Mouse (Mus musculus): ENCODE data around the gene Trim31. TPM values are rescaled to one million over a fixed set of nuclear protein-coding genes. Genes with fewer than 3 reads are reported as not detected.

The Trim31 gene
- not detected for polyA plus RNA-seq (2017; shearing (Covaris generic))

DNA sequence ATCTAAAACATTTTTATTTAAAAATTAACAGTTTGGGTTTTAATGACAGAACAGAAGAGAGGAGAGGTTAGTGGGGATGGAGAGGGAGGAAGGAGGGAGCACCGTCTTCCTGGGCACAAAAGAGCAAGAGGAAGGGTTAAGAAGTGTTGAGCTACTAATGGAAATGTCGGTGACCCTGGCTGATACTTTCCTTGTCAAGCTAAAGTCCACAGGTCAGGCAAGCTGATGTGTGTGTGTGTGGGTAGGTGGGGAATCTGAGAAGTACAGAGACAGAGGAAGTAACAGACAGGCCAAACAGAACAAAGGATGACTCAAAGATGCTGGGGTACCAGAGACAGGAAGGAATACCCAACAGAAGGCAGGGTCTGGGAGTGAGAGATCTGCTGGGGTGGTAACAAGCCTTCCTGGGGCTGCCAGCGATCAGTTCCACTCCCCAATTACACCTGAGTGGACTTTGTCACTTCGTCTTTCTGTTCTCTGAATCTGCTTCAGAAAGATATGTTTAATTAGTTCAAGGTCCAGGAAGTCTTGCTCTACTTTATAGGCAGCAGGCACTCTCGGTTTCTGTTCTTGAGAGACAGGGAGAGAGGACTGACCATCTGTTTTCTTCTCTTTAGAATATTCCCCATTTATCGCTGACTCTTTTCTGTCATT lies at the start of gene Trim31:
Trim31 (plus strand) TSS at position 567 of the 654 bp plus-strand sequence.

DNA sequence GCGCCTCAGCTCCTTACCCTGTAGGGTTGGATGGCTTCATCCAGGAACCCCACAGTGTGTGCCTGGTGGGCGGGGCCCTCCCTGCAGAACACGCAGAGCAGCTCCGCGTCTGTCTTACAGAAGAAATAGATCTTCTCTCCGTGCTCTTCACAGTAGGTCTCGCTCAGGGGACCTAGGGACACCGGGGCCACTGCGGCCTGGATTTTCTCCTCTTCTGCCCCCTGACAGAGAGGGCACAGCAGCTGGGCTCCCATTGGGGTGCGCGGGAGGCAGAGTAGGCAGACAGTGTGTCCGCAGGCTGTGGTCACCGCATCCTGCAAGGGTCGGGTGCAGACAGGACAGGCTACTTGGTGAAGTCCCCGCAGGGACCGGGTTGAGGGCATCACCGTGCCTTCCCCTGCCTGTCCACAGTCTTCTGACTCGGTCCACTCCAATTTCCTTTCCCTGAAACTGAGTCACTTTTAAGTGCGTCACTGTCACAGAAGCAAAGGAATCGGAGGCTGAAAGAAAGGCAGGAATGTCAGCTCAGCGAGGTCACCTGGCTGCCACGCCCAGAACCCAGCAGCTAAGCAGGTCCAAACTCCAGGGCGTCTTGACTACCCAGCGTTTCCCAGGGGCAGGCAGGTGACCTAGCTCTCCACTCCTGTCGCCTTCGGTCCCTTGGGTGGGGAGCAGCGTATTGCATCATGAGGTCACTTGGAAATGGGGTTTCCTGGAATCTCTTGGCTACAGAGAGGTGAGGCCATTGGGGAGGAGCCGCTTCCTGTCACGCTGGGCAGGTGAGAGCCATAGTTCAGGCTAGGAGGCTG lies 31.0 kb upstream of the Trim31 start, which contains the start of gene Trim15:
Trim15 (minus strand) TSS at position 492 of the 809 bp plus-strand sequence.

DNA sequence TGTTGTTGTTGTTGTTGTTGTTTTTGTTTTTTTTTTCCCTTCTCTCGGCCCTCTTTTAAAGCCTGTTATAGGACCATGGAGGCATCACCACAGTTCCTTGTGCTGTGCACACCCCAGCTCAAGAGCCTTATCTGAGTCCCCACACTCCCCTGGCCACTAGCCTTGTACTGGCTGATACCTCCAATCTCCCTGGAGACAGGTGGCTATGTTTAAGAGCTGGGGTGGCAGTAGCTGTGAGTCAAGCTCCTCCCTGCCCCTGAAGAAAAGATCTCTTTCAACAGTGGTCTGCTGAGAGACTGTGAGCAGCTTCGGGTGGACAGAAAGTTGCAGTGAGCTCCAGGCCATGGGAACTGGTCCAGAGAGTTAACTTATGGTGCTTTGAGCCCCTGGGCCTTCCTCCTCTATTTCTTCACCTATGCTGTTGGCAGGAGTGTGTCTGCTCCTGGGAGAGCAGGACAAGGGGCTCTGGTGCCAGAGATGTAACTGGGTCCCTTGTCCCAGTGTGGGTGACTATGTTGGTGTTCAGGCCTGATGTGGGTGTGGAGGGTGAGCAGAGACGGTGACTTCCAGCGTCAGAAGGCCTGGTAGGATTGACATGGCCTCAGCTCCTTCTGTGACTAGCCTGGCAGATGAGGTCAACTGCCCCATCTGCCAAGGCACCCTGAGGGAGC lies 28.5 kb upstream of the Trim31 start, which contains the start of gene Trim10:
Trim10 (plus strand) TSS at position 291 of the 671 bp plus-strand sequence.

DNA sequence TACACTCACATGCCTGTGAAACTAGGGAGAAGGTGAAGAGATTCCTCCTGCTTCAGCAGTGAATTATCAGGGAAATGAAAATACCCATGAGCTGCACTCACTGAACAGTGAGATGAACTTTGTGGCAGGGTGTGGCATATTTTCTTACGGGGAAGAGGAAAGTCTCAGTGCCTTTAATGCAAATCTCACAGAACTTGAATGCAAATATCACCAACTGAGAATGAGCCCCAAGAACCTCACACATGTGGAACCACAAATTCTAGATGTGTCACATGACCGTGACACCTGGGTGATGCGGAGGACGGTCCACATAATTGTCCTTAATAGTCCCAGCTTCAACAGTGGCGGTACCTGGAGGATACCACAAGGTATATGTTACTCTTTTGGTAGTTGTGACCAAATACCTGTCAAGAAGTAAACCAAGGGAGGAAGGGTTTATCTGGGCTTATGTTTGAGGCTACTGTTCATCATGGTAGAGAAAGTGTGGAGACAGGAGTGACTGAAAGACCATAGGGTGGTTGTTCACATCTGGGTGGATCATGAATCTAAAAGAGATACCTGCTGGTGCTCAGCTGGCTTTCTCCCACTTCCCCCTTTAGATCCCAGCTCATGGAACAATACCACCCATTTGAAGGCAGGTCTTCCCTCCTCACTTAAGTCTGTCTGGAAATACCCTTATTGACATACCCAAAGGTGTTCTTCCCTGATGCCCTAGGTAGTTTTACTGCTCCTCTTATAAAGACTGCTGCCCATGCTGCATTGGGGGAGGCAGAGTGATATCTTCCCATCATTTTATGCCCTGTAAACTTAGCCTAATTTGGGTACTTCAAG lies 7.6 kb upstream of the Trim31 start, which contains the start of gene Trim40:
Trim40 (minus strand) TSS at position 51 of the 831 bp plus-strand sequence.

DNA sequence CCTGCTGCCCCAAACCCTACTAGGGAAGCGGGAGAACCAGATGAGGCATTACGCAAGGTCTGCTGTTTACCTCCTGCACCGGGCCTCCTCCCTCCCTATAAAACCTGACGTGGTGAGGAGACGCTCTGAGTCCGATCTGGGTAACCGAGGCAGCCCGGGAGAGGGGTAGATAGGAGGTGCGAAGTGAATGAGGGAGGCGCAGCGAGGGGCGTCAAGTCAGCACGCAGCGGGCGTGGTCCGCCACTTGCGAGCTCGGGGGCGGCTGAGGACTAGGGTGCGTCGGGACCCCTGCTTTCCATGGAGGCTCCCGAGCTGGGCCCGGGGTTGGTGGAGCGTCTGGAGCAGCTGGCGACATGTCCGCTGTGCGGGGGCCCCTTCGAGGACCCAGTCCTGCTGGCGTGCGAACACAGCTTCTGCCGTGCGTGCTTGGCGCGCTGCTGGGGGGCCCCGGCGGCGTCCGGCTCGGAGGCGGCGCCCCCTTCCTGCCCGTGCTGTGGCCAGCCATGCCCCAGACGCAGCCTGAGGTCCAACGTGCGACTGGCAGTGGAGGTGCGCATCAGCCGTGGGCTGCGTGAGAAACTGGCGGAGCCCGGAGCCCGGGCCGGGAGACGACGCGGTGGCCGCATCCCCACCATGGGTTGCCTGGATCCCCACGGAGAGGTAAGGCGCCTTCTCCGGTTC lies 45.0 kb downstream of the Trim31 start, which contains the start of gene Rnf39:
Rnf39 (plus strand) TSS at position 128 of the 681 bp plus-strand sequence.

DNA sequence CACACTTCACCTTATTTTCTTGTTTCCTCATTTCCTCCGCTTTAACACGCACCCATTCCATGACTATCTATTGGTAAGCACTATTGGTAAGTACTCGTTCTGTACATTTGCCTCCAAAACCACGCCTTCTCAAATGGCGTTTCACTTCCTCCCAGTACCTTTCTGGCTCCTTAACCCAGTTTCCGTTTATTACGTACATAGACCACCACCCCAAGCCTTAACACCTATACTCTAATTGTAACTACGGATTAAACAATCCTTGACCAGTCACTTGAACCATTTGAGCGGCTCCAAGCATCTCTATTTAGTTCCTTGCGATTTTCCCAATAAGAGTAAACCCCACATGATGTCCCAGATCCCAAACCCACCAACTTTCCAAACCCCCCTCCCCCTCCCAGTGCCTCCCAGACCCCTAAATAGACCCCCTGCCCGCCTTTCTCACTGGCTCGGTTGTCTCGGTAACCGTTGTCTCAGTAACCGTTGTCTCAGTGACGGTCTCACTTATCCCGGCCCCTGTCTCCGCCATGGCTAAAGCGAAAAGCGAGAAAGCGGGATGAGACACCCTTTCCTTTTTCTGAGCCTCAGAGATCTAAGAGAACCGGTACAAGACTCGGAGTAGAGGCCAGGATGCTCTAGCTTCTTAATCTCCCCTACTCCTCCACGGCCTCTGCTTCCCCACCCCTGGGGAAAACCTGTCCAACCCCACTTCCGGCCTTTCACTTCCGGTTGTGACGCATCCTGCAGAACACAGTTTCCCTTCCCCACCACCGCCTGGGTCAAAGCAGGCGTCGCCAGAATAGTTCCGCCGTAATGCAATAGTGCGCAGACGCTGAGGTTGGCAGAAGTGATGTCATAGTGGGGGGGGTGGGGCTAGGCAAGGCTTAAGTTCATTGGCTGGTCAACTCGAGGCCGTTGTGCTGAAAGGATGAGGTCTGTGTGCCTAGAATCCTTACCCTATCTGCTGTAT lies 53.3 kb downstream of the Trim31 start, which contains the start of gene Ppp1r11:
Ppp1r11 (minus strand) TSS at position 761 of the 967 bp plus-strand sequence.

DNA sequence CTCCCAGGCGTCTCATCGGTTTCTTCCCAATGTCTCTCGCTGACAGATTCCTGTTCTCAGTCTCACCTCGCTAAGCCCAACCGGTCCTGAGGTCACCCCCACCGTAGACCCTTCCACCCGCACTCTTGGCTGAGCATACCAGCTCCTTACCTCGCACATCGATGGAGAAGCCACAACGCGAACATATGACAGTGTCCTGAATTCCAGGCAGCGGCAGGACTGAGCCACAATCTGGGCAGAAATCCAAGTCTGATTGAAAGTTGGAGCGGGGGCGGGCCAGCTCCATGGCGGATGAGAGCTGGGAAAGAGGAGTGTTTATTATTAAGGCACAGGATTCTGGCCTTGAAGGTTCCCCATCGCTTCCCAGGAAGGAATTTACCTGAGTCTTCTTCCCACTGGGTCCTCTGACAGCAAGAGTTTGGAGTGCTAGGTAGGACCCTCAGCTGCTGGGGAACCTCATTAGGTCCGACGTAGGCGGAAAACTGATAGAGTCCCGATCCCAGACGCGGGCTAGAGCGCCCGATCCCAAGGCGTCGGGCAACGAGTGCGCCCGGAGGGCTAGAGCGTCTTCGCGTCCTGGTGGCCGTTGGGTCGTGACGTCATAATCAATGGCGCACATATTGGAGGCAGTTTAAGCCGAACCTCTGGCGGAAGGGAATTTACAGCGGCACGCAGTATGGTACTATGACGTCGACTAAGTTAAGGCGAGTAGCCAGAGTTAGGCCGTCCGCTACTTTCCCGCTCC lies 60.3 kb downstream of the Trim31 start, which contains the start of the genes Znrd1 and Znrd1as:
Znrd1 (minus strand) TSS at position 561 of the 745 bp plus-strand sequence.
Znrd1as (plus strand) TSS at position 594 of the 745 bp plus-strand sequence.

Other genes starting within 250 kb of the Trim31 start
- not detected for gene H2-M1, start 225.9 kb upstream of the Trim31 start, polyA plus RNA-seq (2017; shearing (Covaris generic))
- gene H2-M10.5, start 125.2 kb upstream of the Trim31 start, polyA plus RNA-seq (2017; shearing (Covaris generic)) = not detected
- gene H2-M10.6, start 85.9 kb upstream of the Trim31 start, polyA plus RNA-seq (2017; shearing (Covaris generic)) = not detected
- 141 TPM for gene Trim26, start 61.0 kb upstream of the Trim31 start, polyA plus RNA-seq (2017; shearing (Covaris generic))
- 0.26 TPM for gene Trim15, start 30.9 kb upstream of the Trim31 start, polyA plus RNA-seq (2017; shearing (Covaris generic))
- not detected for gene Trim10, start 28.5 kb upstream of the Trim31 start, polyA plus RNA-seq (2017; shearing (Covaris generic))
- not detected for gene Trim40, start 8.0 kb upstream of the Trim31 start, polyA plus RNA-seq (2017; shearing (Covaris generic))
- 0.53 TPM for gene Rnf39, start 44.8 kb downstream of the Trim31 start, polyA plus RNA-seq (2017; shearing (Covaris generic))
- 108 TPM for gene Ppp1r11, start 53.6 kb downstream of the Trim31 start, polyA plus RNA-seq (2017; shearing (Covaris generic))
- 99.8 TPM for gene Znrd1, start 60.4 kb downstream of the Trim31 start, polyA plus RNA-seq (2017; shearing (Covaris generic))
- 1.2 TPM for gene Znrd1as, start 60.5 kb downstream of the Trim31 start, polyA plus RNA-seq (2017; shearing (Covaris generic))
- not detected for gene 2410137M14Rik, start 83.1 kb downstream of the Trim31 start, polyA plus RNA-seq (2017; shearing (Covaris generic))
- gene H2-M5, start 91.4 kb downstream of the Trim31 start, polyA plus RNA-seq (2017; shearing (Covaris generic)) = not detected
- gene Zfp57, start 103.0 kb downstream of the Trim31 start, polyA plus RNA-seq (2017; shearing (Covaris generic)) = not detected
- gene Mog, start 125.3 kb downstream of the Trim31 start, polyA plus RNA-seq (2017; shearing (Covaris generic)) = not detected
- 15.7 TPM for gene Gabbr1, start 147.8 kb downstream of the Trim31 start, polyA plus RNA-seq (2017; shearing (Covaris generic))
- gene Olfr90, start 190.4 kb downstream of the Trim31 start, polyA plus RNA-seq (2017; shearing (Covaris generic)) = 0.16 TPM
- not detected for gene Olfr91, start 200.2 kb downstream of the Trim31 start, polyA plus RNA-seq (2017; shearing (Covaris generic))
- gene Olfr92, start 222.0 kb downstream of the Trim31 start, polyA plus RNA-seq (2017; shearing (Covaris generic)) = not detected

Data from naive thymus-derived CD4-positive, alpha-beta T cell, adult 5 months (primary cell).